Mouse (Mus musculus): Measurements from ENCODE around the gene Ston2.
"Not testable (repeated sequence)": the region's sequence is repeated elsewhere in the genome, so short reads cannot be mapped to it uniquely, and the experiment has no call there.

Gene Ston2

GRCm38 (mm10) chr12:91588670-91589541 is 199.3 kb downstream of the Ston2 start:
- DNase-seq, result peak; percentile 37

GRCm38 (mm10) chr12:91588176-91588669 is 200.0 kb downstream of the Ston2 start:
- peak; percentile 93 for DNase-seq

GRCm38 (mm10) chr12:91587491-91588033 is 200.6 kb downstream of the Ston2 start:
- no peak for DNase-seq

GRCm38 (mm10) chr12:91587077-91587476 is 201.1 kb downstream of the Ston2 start:
- DNase-seq, result no peak

- not testable (repeated sequence) for DNase-seq
These were observed 202.4 kb downstream of the Ston2 start for GRCm38 (mm10) chr12:91585815-91586214.

DNA sequence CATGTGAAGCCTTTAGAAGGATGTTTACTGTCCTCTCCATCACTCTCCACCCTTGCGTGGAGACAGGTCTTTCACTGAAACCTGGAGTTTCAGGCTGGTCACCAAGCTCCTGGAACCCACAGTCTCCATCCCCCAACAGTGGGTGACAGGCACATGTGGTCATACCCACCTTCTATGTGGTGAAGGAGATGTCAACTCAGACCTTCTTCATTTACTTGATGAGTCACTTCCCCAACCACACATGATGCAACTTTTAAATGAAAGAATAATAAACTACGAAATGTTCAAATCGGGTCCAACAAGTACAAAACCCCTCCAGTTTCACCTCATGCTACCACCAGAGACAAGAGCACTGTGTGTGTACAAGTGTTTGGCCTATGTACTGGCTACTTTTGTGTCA is 203.0 kb downstream of the Ston2 start:
- DNase-seq, result no peak

DNA sequence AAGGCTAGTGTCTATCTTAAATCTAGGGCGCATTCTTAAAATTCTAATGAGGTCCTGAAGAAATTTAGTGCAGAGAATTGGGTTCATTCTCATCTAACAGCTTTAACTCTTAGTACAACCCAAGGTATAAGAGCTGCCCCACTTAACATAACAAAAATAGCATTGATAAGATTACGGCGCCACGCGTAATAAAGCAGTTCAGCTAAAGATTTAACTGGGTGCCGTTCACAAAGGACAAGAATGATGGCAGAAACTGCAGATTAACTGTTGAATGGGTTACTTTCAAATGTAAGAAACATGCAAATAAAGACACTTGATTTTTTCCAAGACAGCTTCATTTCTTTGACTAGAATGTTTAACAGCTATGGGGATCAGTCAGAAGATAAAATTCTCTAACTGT is 204.8 kb downstream of the Ston2 start:
- DNase-seq, result no peak
